Mouse (Mus musculus): Measurements from ENCODE around the gene Spsb1.

The Spsb1 gene

GRCm38 (mm10) chr4:149988301-149988700, 33.5 kb upstream of the Spsb1 start:
- in situ Hi-C loops (cut with MboI; ENCODE audit: low pct_unique_long_range_greater_than_20kb in 1 of 2, low sequenced_read_pairs in 2 of 2, unreplicated experiment in 1 of 2) = no loop called here

- in situ Hi-C loops (cut with MboI; ENCODE audit: low pct_unique_long_range_greater_than_20kb in 1 of 2, low sequenced_read_pairs in 2 of 2, unreplicated experiment in 1 of 2) = no loop called here
Observed at GRCm38 (mm10) chr4:149986671-149987417, 32.0 kb upstream of the Spsb1 start.

GRCm38 (mm10) chr4:149983921-149984645, 29.2 kb upstream of the Spsb1 start:
- in situ Hi-C loops (cut with MboI; ENCODE audit: low pct_unique_long_range_greater_than_20kb in 1 of 2, low sequenced_read_pairs in 2 of 2, unreplicated experiment in 1 of 2) = no loop called here

- in situ Hi-C loops (cut with MboI; ENCODE audit: low pct_unique_long_range_greater_than_20kb in 1 of 2, low sequenced_read_pairs in 2 of 2, unreplicated experiment in 1 of 2) = no loop called here
Observed at GRCm38 (mm10) chr4:149982154-149982553, 27.3 kb upstream of the Spsb1 start.

GRCm38 (mm10) chr4:149979819-149980308, 25.0 kb upstream of the Spsb1 start:
- in situ Hi-C loops (cut with MboI; ENCODE audit: low pct_unique_long_range_greater_than_20kb in 1 of 2, low sequenced_read_pairs in 2 of 2, unreplicated experiment in 1 of 2) = no loop called here

GRCm38 (mm10) chr4:149978820-149979219, 24.0 kb upstream of the Spsb1 start:
- in situ Hi-C loops (cut with MboI; ENCODE audit: low pct_unique_long_range_greater_than_20kb in 1 of 2, low sequenced_read_pairs in 2 of 2, unreplicated experiment in 1 of 2) = no loop called here

- in situ Hi-C loops (cut with MboI; ENCODE audit: low pct_unique_long_range_greater_than_20kb in 1 of 2, low sequenced_read_pairs in 2 of 2, unreplicated experiment in 1 of 2) = no loop called here
Observed at GRCm38 (mm10) chr4:149977801-149978544, 23.1 kb upstream of the Spsb1 start.

- in situ Hi-C loops (cut with MboI; ENCODE audit: low pct_unique_long_range_greater_than_20kb in 1 of 2, low sequenced_read_pairs in 2 of 2, unreplicated experiment in 1 of 2) = no loop called here
Observed at GRCm38 (mm10) chr4:149977181-149977580, 22.3 kb upstream of the Spsb1 start.

GRCm38 (mm10) chr4:149975730-149976254, 20.9 kb upstream of the Spsb1 start:
- in situ Hi-C loops (cut with MboI; ENCODE audit: low pct_unique_long_range_greater_than_20kb in 1 of 2, low sequenced_read_pairs in 2 of 2, unreplicated experiment in 1 of 2) = no loop called here

GRCm38 (mm10) chr4:149975291-149975690, 20.4 kb upstream of the Spsb1 start:
- in situ Hi-C loops (cut with MboI; ENCODE audit: low pct_unique_long_range_greater_than_20kb in 1 of 2, low sequenced_read_pairs in 2 of 2, unreplicated experiment in 1 of 2) = no loop called here

GRCm38 (mm10) chr4:149971393-149971792, 16.6 kb upstream of the Spsb1 start:
- in situ Hi-C loops (cut with MboI; ENCODE audit: low pct_unique_long_range_greater_than_20kb in 1 of 2, low sequenced_read_pairs in 2 of 2, unreplicated experiment in 1 of 2) = no loop called here

GRCm38 (mm10) chr4:149968526-149968925, 13.7 kb upstream of the Spsb1 start:
- in situ Hi-C loops (cut with MboI; ENCODE audit: low pct_unique_long_range_greater_than_20kb in 1 of 2, low sequenced_read_pairs in 2 of 2, unreplicated experiment in 1 of 2) = no loop called here

- in situ Hi-C loops (cut with MboI; ENCODE audit: low pct_unique_long_range_greater_than_20kb in 1 of 2, low sequenced_read_pairs in 2 of 2, unreplicated experiment in 1 of 2) = no loop called here
Observed at GRCm38 (mm10) chr4:149966963-149967362, 12.1 kb upstream of the Spsb1 start.

GRCm38 (mm10) chr4:149966252-149966651, 11.4 kb upstream of the Spsb1 start:
- in situ Hi-C loops (cut with MboI; ENCODE audit: low pct_unique_long_range_greater_than_20kb in 1 of 2, low sequenced_read_pairs in 2 of 2, unreplicated experiment in 1 of 2) = no loop called here

- in situ Hi-C loops (cut with MboI; ENCODE audit: low pct_unique_long_range_greater_than_20kb in 1 of 2, low sequenced_read_pairs in 2 of 2, unreplicated experiment in 1 of 2) = no loop called here
Observed at GRCm38 (mm10) chr4:149965672-149966071, 10.8 kb upstream of the Spsb1 start.

- in situ Hi-C loops (cut with MboI; ENCODE audit: low pct_unique_long_range_greater_than_20kb in 1 of 2, low sequenced_read_pairs in 2 of 2, unreplicated experiment in 1 of 2) = no loop called here
Observed at GRCm38 (mm10) chr4:149965242-149965641, 10.4 kb upstream of the Spsb1 start.

GRCm38 (mm10) chr4:149964770-149965169, 9.9 kb upstream of the Spsb1 start:
- in situ Hi-C loops (cut with MboI; ENCODE audit: low pct_unique_long_range_greater_than_20kb in 1 of 2, low sequenced_read_pairs in 2 of 2, unreplicated experiment in 1 of 2) = no loop called here

- in situ Hi-C loops (cut with MboI; ENCODE audit: low pct_unique_long_range_greater_than_20kb in 1 of 2, low sequenced_read_pairs in 2 of 2, unreplicated experiment in 1 of 2) = no loop called here
Observed at GRCm38 (mm10) chr4:149964285-149964684, 9.4 kb upstream of the Spsb1 start.

GRCm38 (mm10) chr4:149960391-149960790, 5.5 kb upstream of the Spsb1 start:
- in situ Hi-C loops (cut with MboI; ENCODE audit: low pct_unique_long_range_greater_than_20kb in 1 of 2, low sequenced_read_pairs in 2 of 2, unreplicated experiment in 1 of 2) = no loop called here
